Mouse (Mus musculus) embryonic facial prominence, embryonic 15.5 days (tissue): ENCODE data around the gene Zfp287. TPM values are rescaled to one million over a fixed set of nuclear protein-coding genes. Genes with fewer than 3 reads are reported as not detected.
A peak's percentile ranks its signal among the peaks of the same experiment; 100 is the strongest.

Source experiments
- ATAC-seq: fragments of 200-750 bp; cut with Nextera tagmentation; 2 replicates; pipeline ENCODE4 v1.8.0; 2017; ENCODE audit warnings: low read depth, moderate TSS enrichment; ENCODE audit not compliant: insufficient number of reproducible peaks, low FRiP score, low TSS enrichment
- H3K27ac ChIP-seq: fragments of 300-500 bp; sonication (generic); replicated peaks from 2 replicates; pipeline ENCODE4 v1.5.1; 2015; ENCODE audit warnings: mild to moderate bottlenecking, inconsistent platforms
- H3K27me3 ChIP-seq: fragments of 300-500 bp; sonication (generic); 2 replicates; pipeline ENCODE4 v1.6.1; 2015; ENCODE audit warnings: inconsistent platforms
- H3K36me3 ChIP-seq: fragments of 300-500 bp; sonication (generic); 2 replicates; pipeline ENCODE4 v1.6.1; 2015; ENCODE audit warnings: mild to moderate bottlenecking, inconsistent platforms
- H3K4me1 ChIP-seq: fragments of 300-500 bp; sonication (generic); 2 replicates; pipeline ENCODE4 v1.6.1; 2015; ENCODE audit warnings: inconsistent platforms
- H3K4me2 ChIP-seq: fragments of 300-500 bp; sonication (generic); replicated peaks from 2 replicates; pipeline ENCODE4 v1.6.1; 2015; ENCODE audit warnings: mild to moderate bottlenecking, inconsistent platforms
- H3K4me3 ChIP-seq: fragments of 300-500 bp; sonication (generic); replicated peaks from 2 replicates; pipeline ENCODE4 v1.5.1; 2015; ENCODE audit warnings: mild to moderate bottlenecking, inconsistent platforms
- H3K9ac ChIP-seq: fragments of 300-500 bp; sonication (generic); 2 replicates; pipeline ENCODE4 v1.6.1; 2015; ENCODE audit warnings: inconsistent platforms
- H3K9me3 ChIP-seq: fragments of 300-500 bp; sonication (generic); replicated peaks from 2 replicates; pipeline ENCODE4 v1.6.1; 2016; ENCODE audit warnings: inconsistent platforms
- WGBS: fragments of 180-500 bp; shearing (Covaris S2); methylation state at CpG from one replicate; pipeline ENCODE4 v1.1.7; 2015; 5-methylcytosine and 5-hydroxymethylcytosine counted together
- polyA plus RNA-seq: library from polyadenylated mRNA; unstranded; fragments of >200 nt; fragmentation: Nextera tagmentation; extraction: Ambion mirVana; gene quantifications from 2 replicates; pipeline ENCODE4 v1.2.1, GENCODE M21; 2015

Zfp287 gene
- polyA plus RNA-seq, 1 experiment from 2014 or later = 10.5 TPM

- H3K4me2 ChIP-seq = no peak overlapping the region
- no peaks in the 10 kb centered on the region for H3K36me3 ChIP-seq
- no peaks in the 10 kb centered on the region for H3K9me3 ChIP-seq
- no peak overlapping the region for H3K27ac ChIP-seq
- 61% methylated on average over 9 of the region's 9 CpGs for WGBS
- no peak overlapping the region for H3K4me3 ChIP-seq
- peaks cover 27% of the 10 kb centered on the region for H3K27me3 ChIP-seq
- no peak for ATAC-seq
- H3K9ac ChIP-seq = no peak overlapping the region
- peaks cover 6% of the 10 kb centered on the region; the same call in 1 of the 2 replicates for H3K4me1 ChIP-seq
Measured at GRCm38 (mm10) chr11:62747227-62747626, 15.5 kb upstream of the Zfp287 start.

- no peak overlapping the region for H3K27ac ChIP-seq
- WGBS = 3% methylated on average over 27 of the region's 27 CpGs
- no peaks in the 10 kb centered on the region for H3K36me3 ChIP-seq
- peaks cover 11% of the 10 kb centered on the region; the same call in 1 of the 2 replicates for H3K4me1 ChIP-seq
- peak overlapping the region; percentile 61 for H3K4me2 ChIP-seq
- H3K9me3 ChIP-seq = no peaks in the 10 kb centered on the region
- ATAC-seq = 0 out of 2 replicates have a peak, but pooled peaks have one; percentile 31
- H3K9ac ChIP-seq = no peak overlapping the region
- H3K27me3 ChIP-seq = peaks cover 27% of the 10 kb centered on the region
- peak overlapping the region; percentile 36 for H3K4me3 ChIP-seq
Measured at GRCm38 (mm10) chr11:62746001-62746533, 14.4 kb upstream of the Zfp287 start.

- no peaks in the 10 kb centered on the region for H3K36me3 ChIP-seq
- H3K9me3 ChIP-seq = no peaks in the 10 kb centered on the region
- WGBS = 45% methylated on average over 5 of the region's 5 CpGs
- no peak overlapping the region for H3K4me3 ChIP-seq
- H3K27me3 ChIP-seq = peaks cover 27% of the 10 kb centered on the region
- H3K9ac ChIP-seq = no peak overlapping the region
- no peak overlapping the region for H3K27ac ChIP-seq
- H3K4me2 ChIP-seq = no peak overlapping the region
- peaks cover 11% of the 10 kb centered on the region; the same call in 1 of the 2 replicates for H3K4me1 ChIP-seq
- ATAC-seq = no peak
Measured at GRCm38 (mm10) chr11:62744103-62744502, 12.4 kb upstream of the Zfp287 start.

DNA sequence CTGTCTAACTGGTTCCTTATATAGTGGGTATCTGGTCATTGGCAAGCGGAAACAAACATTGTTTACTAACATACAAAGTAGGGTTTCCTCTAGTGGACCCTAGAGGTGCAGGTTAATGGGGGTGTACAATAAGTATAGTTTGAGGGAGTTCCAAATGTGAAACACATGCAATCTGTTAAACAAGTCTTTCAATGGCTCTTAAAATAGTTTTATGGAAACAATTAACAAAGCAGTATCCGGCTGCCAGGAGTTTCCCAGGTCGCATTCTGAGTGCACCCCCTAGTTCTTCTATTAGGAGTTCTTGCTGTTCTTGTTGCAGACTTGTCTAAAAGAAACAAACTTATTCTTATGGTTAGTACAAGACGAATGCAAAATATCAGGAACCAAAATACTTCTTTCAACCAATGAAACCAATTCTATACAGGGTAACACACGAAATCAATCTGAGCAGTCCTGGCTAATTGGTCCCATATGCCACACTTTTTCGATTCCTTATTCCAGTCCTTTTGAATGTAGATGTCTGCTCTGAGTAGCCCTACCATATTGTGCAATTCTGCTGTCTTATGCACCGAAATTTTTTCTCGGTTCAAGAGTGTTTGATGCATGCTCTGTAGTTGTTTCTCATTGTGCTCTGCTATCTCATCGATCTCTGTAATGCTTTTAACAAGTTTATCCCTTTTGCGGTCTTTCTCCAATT, 10.7 kb upstream of the Zfp287 start:
- H3K27me3 ChIP-seq = peaks cover 20% of the 10 kb centered on the region
- no peak for ATAC-seq
- H3K4me3 ChIP-seq = no peak overlapping the region
- 41% methylated on average over 10 of the region's 10 CpGs for WGBS
- H3K9me3 ChIP-seq = no peaks in the 10 kb centered on the region
- H3K27ac ChIP-seq = no peak overlapping the region
- H3K9ac ChIP-seq = no peak overlapping the region
- peaks cover 11% of the 10 kb centered on the region; the same call in 1 of the 2 replicates for H3K4me1 ChIP-seq
- no peak overlapping the region for H3K4me2 ChIP-seq
- H3K36me3 ChIP-seq = no peaks in the 10 kb centered on the region

DNA sequence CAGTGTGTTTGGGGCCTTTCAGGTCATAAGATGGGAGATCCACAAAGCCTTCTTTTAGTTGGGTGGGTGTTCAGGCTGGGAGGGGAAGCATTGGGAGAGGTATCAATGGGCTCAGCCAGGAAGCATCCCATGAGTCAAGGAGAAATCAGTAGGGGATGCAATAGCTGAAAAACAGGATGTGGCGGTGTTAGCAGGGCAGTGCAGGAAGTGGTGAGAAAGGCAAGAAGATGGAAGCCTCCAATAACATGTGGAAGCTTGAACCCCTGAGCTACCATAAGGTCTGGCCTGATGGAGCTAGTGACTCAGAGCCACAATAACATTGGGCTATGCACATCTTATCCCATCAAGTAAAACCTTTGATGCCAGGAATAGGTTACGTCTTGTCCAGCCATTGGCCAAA, 9.5 kb upstream of the Zfp287 start:
- no peak for ATAC-seq
- Histone ChIP-seq H3K4me3 (no peak overlapping the region), H3K27me3 (peaks cover 10% of the 10 kb centered on the region; the same call in 1 of the 2 replicates), H3K9ac (no peak overlapping the region), H3K4me2 (no peak overlapping the region), H3K4me1 (peaks cover 10% of the 10 kb centered on the region; the same call in 1 of the 2 replicates), H3K36me3 (no peaks in the 10 kb centered on the region), H3K27ac (no peak overlapping the region), H3K9me3 (no peaks in the 10 kb centered on the region)
- 90% methylated on average over 2 of the region's 2 CpGs for WGBS

GRCm38 (mm10) chr11:62732665-62733064, 960 bp upstream of the Zfp287 start:
- H3K27ac ChIP-seq = no peak overlapping the region
- H3K9me3 ChIP-seq = no peaks in the 10 kb centered on the region
- peaks cover 14% of the 10 kb centered on the region for H3K36me3 ChIP-seq
- no peak overlapping the region for H3K9ac ChIP-seq
- ATAC-seq = no peak
- no peak overlapping the region for H3K4me3 ChIP-seq
- no peak overlapping the region for H3K4me2 ChIP-seq
- H3K27me3 ChIP-seq = no peaks in the 10 kb centered on the region
- H3K4me1 ChIP-seq = peaks cover 12% of the 10 kb centered on the region; the same call in 1 of the 2 replicates
- 85% methylated on average over 3 of the region's 3 CpGs for WGBS

DNA sequence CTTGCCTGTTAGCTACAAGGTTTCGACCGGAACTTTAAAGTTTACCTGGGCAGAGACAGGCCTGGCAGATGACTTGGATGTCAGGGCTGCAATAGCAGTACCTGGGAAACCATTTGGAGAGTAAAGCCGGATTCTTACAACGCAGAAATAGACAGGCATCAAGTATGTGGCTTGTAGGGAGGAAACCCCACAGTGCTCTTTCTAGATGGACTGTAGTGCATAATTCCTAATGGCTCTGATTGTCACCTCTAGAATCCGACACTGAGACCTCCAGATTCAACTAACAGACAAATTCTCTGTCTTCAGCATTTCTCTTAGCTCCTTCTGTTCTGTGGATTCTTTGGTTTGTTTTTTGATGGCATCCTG, 300 bp upstream of the Zfp287 start:
- 6% methylated on average over 5 of the region's 5 CpGs for WGBS
- no peak overlapping the region for H3K9ac ChIP-seq
- H3K4me2 ChIP-seq = peak overlapping the region; percentile 66
- no peaks in the 10 kb centered on the region for H3K27me3 ChIP-seq
- H3K27ac ChIP-seq = no peak overlapping the region
- peaks cover 20% of the 10 kb centered on the region for H3K36me3 ChIP-seq
- H3K9me3 ChIP-seq = no peaks in the 10 kb centered on the region
- peak overlapping the region; percentile 70 for H3K4me3 ChIP-seq
- H3K4me1 ChIP-seq = peaks cover 12% of the 10 kb centered on the region; the same call in 1 of the 2 replicates
- no peak for ATAC-seq

GRCm38 (mm10) chr11:62728276-62728675, 3.4 kb downstream of the Zfp287 start:
- Histone ChIP-seq H3K36me3 (peaks cover 48% of the 10 kb centered on the region), H3K4me1 (peaks cover 12% of the 10 kb centered on the region; the same call in 1 of the 2 replicates), H3K9ac (no peak overlapping the region), H3K4me3 (no peak overlapping the region), H3K27me3 (no peaks in the 10 kb centered on the region), H3K9me3 (no peaks in the 10 kb centered on the region), H3K27ac (no peak overlapping the region), H3K4me2 (no peak overlapping the region)
- no peak for ATAC-seq
- WGBS = 91% methylated on average over 8 of the region's 8 CpGs

DNA sequence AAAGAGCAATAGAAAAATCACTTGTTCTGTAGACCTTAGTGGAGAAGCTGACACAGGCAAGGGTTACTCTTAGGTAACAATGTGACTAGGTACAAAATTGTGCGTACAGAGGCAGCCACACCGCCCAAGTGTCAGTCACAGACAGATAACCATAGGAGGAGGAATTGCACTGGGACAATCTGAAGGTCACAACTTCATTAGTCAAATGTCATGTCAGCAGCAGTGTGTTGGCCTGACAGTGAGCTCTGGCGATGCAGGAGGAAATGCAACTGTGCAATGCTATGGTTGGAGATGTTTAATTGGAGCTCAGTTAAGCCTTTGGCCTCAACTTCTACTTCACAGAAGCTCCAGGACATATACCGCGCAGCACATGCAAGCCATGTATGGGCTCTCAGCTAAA, 21.0 kb downstream of the Zfp287 start:
- Histone ChIP-seq H3K9ac (no peak overlapping the region), H3K27ac (no peak overlapping the region), H3K4me2 (no peak overlapping the region), H3K9me3 (no peaks in the 10 kb centered on the region), H3K36me3 (peaks cover 34% of the 10 kb centered on the region), H3K4me1 (no peaks in the 10 kb centered on the region), H3K4me3 (no peak overlapping the region), H3K27me3 (no peaks in the 10 kb centered on the region)
- no peak for ATAC-seq
- 92% methylated on average over 5 of the region's 5 CpGs for WGBS

- Histone ChIP-seq H3K27ac (no peak overlapping the region), H3K36me3 (peaks cover 15% of the 10 kb centered on the region), H3K27me3 (no peaks in the 10 kb centered on the region), H3K9me3 (no peaks in the 10 kb centered on the region), H3K4me1 (no peaks in the 10 kb centered on the region), H3K9ac (no peak overlapping the region), H3K4me3 (no peak overlapping the region), H3K4me2 (no peak overlapping the region)
- WGBS = 85% methylated on average over 7 of the region's 7 CpGs
- ATAC-seq = no peak
Measured at GRCm38 (mm10) chr11:62708252-62708651, 23.5 kb downstream of the Zfp287 start.

- ATAC-seq = no peak
- no peak overlapping the region for H3K4me3 ChIP-seq
- no peak overlapping the region for H3K27ac ChIP-seq
- peaks cover 5% of the 10 kb centered on the region; the same call in 1 of the 2 replicates for H3K36me3 ChIP-seq
- no peak overlapping the region for H3K9ac ChIP-seq
- 92% methylated on average over 2 of the region's 2 CpGs for WGBS
- H3K9me3 ChIP-seq = no peaks in the 10 kb centered on the region
- no peak overlapping the region for H3K4me2 ChIP-seq
- no peaks in the 10 kb centered on the region for H3K27me3 ChIP-seq
- H3K4me1 ChIP-seq = no peaks in the 10 kb centered on the region
Measured at GRCm38 (mm10) chr11:62706141-62706540, 25.6 kb downstream of the Zfp287 start.

- Histone ChIP-seq H3K27me3 (no peaks in the 10 kb centered on the region), H3K4me2 (no peak overlapping the region), H3K9me3 (no peaks in the 10 kb centered on the region), H3K4me3 (no peak overlapping the region), H3K9ac (no peak overlapping the region), H3K36me3 (no peaks in the 10 kb centered on the region), H3K27ac (no peak overlapping the region), H3K4me1 (no peaks in the 10 kb centered on the region)
- ATAC-seq = no peak
- 63% methylated on average over 1 of the region's 1 CpGs for WGBS
Measured at GRCm38 (mm10) chr11:62701218-62701617, 30.5 kb downstream of the Zfp287 start.
